Mouse (Mus musculus): ENCODE measurements around the gene Rbms2. TPM values are rescaled to one million over a fixed set of nuclear protein-coding genes. Genes with fewer than 3 reads are reported as not detected.

Rbms2 gene
- polyA plus RNA-seq, 1 experiment from 2014 or later, result 24.6 TPM

- ATAC-seq (replicated peaks; ENCODE audit: insufficient number of reproducible peaks, low FRiP score, low TSS enrichment, low read depth) (peak; percentile 97), DNase-seq (ENCODE audit: low spot score) (peak; percentile 100)
- Histone ChIP-seq H3K4me2 (ENCODE audit: low read depth, low read length) (peak within 1 kb of the TSS; percentile 89), H3K27me3 (ENCODE audit: control insufficient read depth, insufficient read depth, low read length) (no peaks in the 10 kb centered on the region), H3K9ac (replicated peaks; ENCODE audit: low read length) (peak within 1 kb of the TSS; percentile 98), H3K4me1 (ENCODE audit: control insufficient read depth, insufficient read depth, low read length) (no peaks in the 10 kb centered on the region), H3K4me3 (ENCODE audit: low read depth, low read length) (peak within 1 kb of the TSS; percentile 91), H3K27ac (replicated peaks; ENCODE audit: low read depth, low read length) (peak within 1 kb of the TSS; percentile 60), H3K36me3 (replicated peaks; ENCODE audit: control insufficient read depth, insufficient read depth, low read depth, low read length) (peaks cover 7% of the 10 kb centered on the region; the same call in 1 of the 2 replicates), H3K9me3 (replicated peaks; ENCODE audit: control insufficient read depth, low read length) (no peaks in the 10 kb centered on the region)
- WGBS, result under 1% methylated on average over 34 of the region's 34 CpGs
These were observed 97.1 kb downstream of the Rbms2 start, which contains the start of gene Atp5b for GRCm38 (mm10) chr10:128082880-128083421. Gene Atp5b, plus strand, starts transcription at chr10:128083273.

- Histone ChIP-seq H3K4me3 (ENCODE audit: low read depth, low read length) (peak overlapping the region; percentile 91), H3K27ac (replicated peaks; ENCODE audit: low read depth, low read length) (no peak overlapping the region)
These were observed 97.7 kb downstream of the Rbms2 start for GRCm38 (mm10) chr10:128082477-128082808.

GRCm38 (mm10) chr10:128081807-128082476, 98.2 kb downstream of the Rbms2 start:
- peaks cover 3% of the 10 kb centered on the region; the same call in 1 of the 2 replicates for H3K36me3 ChIP-seq (replicated peaks; ENCODE audit: control insufficient read depth, insufficient read depth, low read depth, low read length)
- 68% methylated on average over 6 of the region's 6 CpGs for WGBS
- H3K4me2 ChIP-seq (ENCODE audit: low read depth, low read length), result peak overlapping the region; percentile 59
- no peaks in the 10 kb centered on the region for H3K4me1 ChIP-seq (ENCODE audit: control insufficient read depth, insufficient read depth, low read length)
- H3K9me3 ChIP-seq (replicated peaks; ENCODE audit: control insufficient read depth, low read length), result no peaks in the 10 kb centered on the region
- H3K4me3 ChIP-seq (ENCODE audit: low read depth, low read length), result peak overlapping the region; percentile 91
- H3K27me3 ChIP-seq (ENCODE audit: control insufficient read depth, insufficient read depth, low read length), result no peaks in the 10 kb centered on the region
- H3K9ac ChIP-seq (replicated peaks; ENCODE audit: low read length), result no peak overlapping the region
- ATAC-seq (replicated peaks; ENCODE audit: insufficient number of reproducible peaks, low FRiP score, low TSS enrichment, low read depth) (no peak), DNase-seq (ENCODE audit: low spot score) (no peak)
- no peak overlapping the region for H3K27ac ChIP-seq (replicated peaks; ENCODE audit: low read depth, low read length)

More at GRCm38 (mm10) chr10:128082477-128082808, 97.7 kb downstream of the Rbms2 start:
- Histone ChIP-seq H3K27me3 (ENCODE audit: control insufficient read depth, insufficient read depth, low read length) (no peaks in the 10 kb centered on the region), H3K9me3 (replicated peaks; ENCODE audit: control insufficient read depth, low read length) (no peaks in the 10 kb centered on the region), H3K4me1 (ENCODE audit: control insufficient read depth, insufficient read depth, low read length) (no peaks in the 10 kb centered on the region), H3K36me3 (replicated peaks; ENCODE audit: control insufficient read depth, insufficient read depth, low read depth, low read length) (peaks cover 3% of the 10 kb centered on the region; the same call in 1 of the 2 replicates), H3K4me2 (ENCODE audit: low read depth, low read length) (peak overlapping the region; percentile 59), H3K9ac (replicated peaks; ENCODE audit: low read length) (peak overlapping the region; percentile 72)
- ATAC-seq (replicated peaks; ENCODE audit: insufficient number of reproducible peaks, low FRiP score, low TSS enrichment, low read depth) (no peak), DNase-seq (ENCODE audit: low spot score) (no peak)
- WGBS, result 18% methylated on average over 9 of the region's 9 CpGs

MicroRNAs within 50 kb of the gene (microRNA counts, 519-probe panel; counts per million panel counts)
- not detected for microRNA mmu-miR-677

Small RNAs within 50 kb of the gene (microRNA-seq; reads per million reads assigned to microRNA genes)
- 21.2 reads per million, percentile 21 among the genes with 10 or more reads in this experiment for gene Mir677 (ENCODE audit: borderline number of aligned reads)

Other genes starting within 250 kb of the Rbms2 start
- gene Hsd17b6, start 172.7 kb downstream of the Rbms2 start, polyA plus RNA-seq (2014; fragmentation: Nextera tagmentation; extraction: Ambion mirVana), result not detected in 2 replicates
- 121 and 132 TPM in 2 replicates for gene Prim1, start 165.1 kb downstream of the Rbms2 start, polyA plus RNA-seq (2014; fragmentation: Nextera tagmentation; extraction: Ambion mirVana)
- 1,020 and 1,060 TPM in 2 replicates for gene Naca, start 144.7 kb downstream of the Rbms2 start, polyA plus RNA-seq (2014; fragmentation: Nextera tagmentation; extraction: Ambion mirVana)
- 641 and 733 TPM in 2 replicates for gene Ptges3, start 121.3 kb downstream of the Rbms2 start, polyA plus RNA-seq (2014; fragmentation: Nextera tagmentation; extraction: Ambion mirVana)
- 2,412 and 2,488 TPM in 2 replicates for gene Atp5b, start 97.0 kb downstream of the Rbms2 start, polyA plus RNA-seq (2014; fragmentation: Nextera tagmentation; extraction: Ambion mirVana)
- 14.0 and 14.2 TPM in 2 replicates for gene Baz2a, start 88.7 kb downstream of the Rbms2 start, polyA plus RNA-seq (2014; fragmentation: Nextera tagmentation; extraction: Ambion mirVana)
- 0.76 and 1.2 TPM in 2 replicates for gene Gls2, start 14.2 kb upstream of the Rbms2 start, polyA plus RNA-seq (2014; fragmentation: Nextera tagmentation; extraction: Ambion mirVana)
- 30.7 and 33.7 TPM in 2 replicates for gene Spryd4, start 31.5 kb upstream of the Rbms2 start, polyA plus RNA-seq (2014; fragmentation: Nextera tagmentation; extraction: Ambion mirVana)
- 0.45 TPM in 1 of 2 replicates, not detected in the other for gene Mip, start 45.5 kb upstream of the Rbms2 start, polyA plus RNA-seq (2014; fragmentation: Nextera tagmentation; extraction: Ambion mirVana)
- gene Timeless, start 51.8 kb upstream of the Rbms2 start, polyA plus RNA-seq (2014; fragmentation: Nextera tagmentation; extraction: Ambion mirVana), result 64.2 and 66.6 TPM in 2 replicates
- 0.21 and 0.80 TPM in 2 replicates for gene Apon, start 73.8 kb upstream of the Rbms2 start, polyA plus RNA-seq (2014; fragmentation: Nextera tagmentation; extraction: Ambion mirVana)
- gene Apof, start 88.4 kb upstream of the Rbms2 start, polyA plus RNA-seq (2014; fragmentation: Nextera tagmentation; extraction: Ambion mirVana), result not detected in 2 replicates
- 12.7 and 13.4 TPM in 2 replicates for gene Stat2, start 90.3 kb upstream of the Rbms2 start, polyA plus RNA-seq (2014; fragmentation: Nextera tagmentation; extraction: Ambion mirVana)
- gene Il23a, start 118.5 kb upstream of the Rbms2 start, polyA plus RNA-seq (2014; fragmentation: Nextera tagmentation; extraction: Ambion mirVana), result not detected in 2 replicates
- gene Pan2, start 123.0 kb upstream of the Rbms2 start, polyA plus RNA-seq (2014; fragmentation: Nextera tagmentation; extraction: Ambion mirVana), result 33.6 and 35.2 TPM in 2 replicates
- 288 and 305 TPM in 2 replicates for gene Cnpy2, start 142.2 kb upstream of the Rbms2 start, polyA plus RNA-seq (2014; fragmentation: Nextera tagmentation; extraction: Ambion mirVana)
- 246 and 258 TPM in 2 replicates for gene Cs, start 157.4 kb upstream of the Rbms2 start, polyA plus RNA-seq (2014; fragmentation: Nextera tagmentation; extraction: Ambion mirVana)
- gene Coq10a, start 188.7 kb upstream of the Rbms2 start, polyA plus RNA-seq (2014; fragmentation: Nextera tagmentation; extraction: Ambion mirVana), result 13.2 and 13.5 TPM in 2 replicates
- 9.3 and 10.4 TPM in 2 replicates for gene Ankrd52, start 196.8 kb upstream of the Rbms2 start, polyA plus RNA-seq (2014; fragmentation: Nextera tagmentation; extraction: Ambion mirVana)
- not detected in 2 replicates for gene Slc39a5, start 220.9 kb upstream of the Rbms2 start, polyA plus RNA-seq (2014; fragmentation: Nextera tagmentation; extraction: Ambion mirVana)
- gene Nabp2, start 231.2 kb upstream of the Rbms2 start, polyA plus RNA-seq (2014; fragmentation: Nextera tagmentation; extraction: Ambion mirVana), result 92.2 and 99.1 TPM in 2 replicates
- 36.4 and 38.9 TPM in 2 replicates for gene Rnf41, start 231.4 kb upstream of the Rbms2 start, polyA plus RNA-seq (2014; fragmentation: Nextera tagmentation; extraction: Ambion mirVana)

Data from embryonic facial prominence, embryonic 11.5 days (tissue).